Mouse (Mus musculus): ENCODE measurements at regions not wholly inside any gene's neighbourhood (a gene's known extent, or its start where the extent isn't known, plus 50 kb on each side); places are given as distances from the start of the nearest gene placed in this dataset.

DNA sequence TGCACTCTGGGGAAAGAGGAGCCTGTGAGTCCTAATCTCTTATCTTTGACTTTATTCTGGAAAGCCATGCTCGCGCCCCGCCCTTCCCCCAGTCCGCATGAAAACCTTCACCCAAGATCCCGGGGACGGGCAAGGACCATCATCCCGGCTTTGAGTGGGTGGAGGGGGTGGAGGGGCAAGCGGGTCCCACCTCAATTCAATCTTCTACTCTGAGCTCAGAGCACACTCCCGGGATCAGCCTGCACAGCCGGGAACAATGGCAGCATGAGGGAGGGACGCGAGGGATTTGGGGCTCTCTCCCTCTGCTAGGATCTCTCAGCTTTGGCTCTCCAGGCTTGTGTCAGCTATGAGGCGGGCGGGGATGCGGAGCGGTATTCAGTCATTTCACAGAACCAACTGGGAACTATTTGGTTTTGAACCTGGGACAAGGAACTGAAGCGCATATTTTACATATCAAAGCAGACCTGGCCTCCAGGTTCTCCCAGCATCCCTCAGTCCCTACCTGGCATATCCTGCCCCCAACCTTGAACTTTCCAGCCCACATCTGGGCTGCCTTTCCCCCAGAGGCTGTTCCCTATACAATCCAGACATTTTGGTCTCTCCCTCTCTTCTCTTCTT, 537.2 kb downstream of the Med13l start:
- TF ChIP-seq CTCF (IDR thresholded peaks at IDR 0.05 in 2 of 3, conservative IDR thresholded peaks at IDR 0.05 in 1 of 3; ENCODE audit: control insufficient read depth in 1 of 3, insufficient read depth in 1 of 3, low read depth in 2 of 3, low read length in 3 of 3, poor library complexity in 1 of 3, severe bottlenecking in 1 of 3) (no peak), NELFE (IDR thresholded peaks at IDR 0.05; ENCODE audit: low read depth, low read length) (no peak), MAFK (IDR thresholded peaks at IDR 0.05; ENCODE audit: borderline replicate concordance, low read depth, low read length) (no peak), HCFC1 (IDR thresholded peaks at IDR 0.05; ENCODE audit: low read depth, low read length) (no peak), POLR2AphosphoS2 (IDR thresholded peaks at IDR 0.05; ENCODE audit: low read length) (no peak), POLR2A (IDR thresholded peaks at IDR 0.05; ENCODE audit: control insufficient read depth in 1 of 2, insufficient read depth in 1 of 2, low read depth in 1 of 2, low read length in 2 of 2, poor library complexity in 1 of 2) (no peak), MYC (IDR thresholded peaks at IDR 0.05; ENCODE audit: low read depth, low read length) (no peak), GATA1 (IDR thresholded peaks at IDR 0.05; ENCODE audit: low read depth, low read length) (no peak), ELF1 (IDR thresholded peaks at IDR 0.05; ENCODE audit: low read depth, low read length) (no peak)
